Mouse (Mus musculus) liver, adult 2 months (tissue): Measurements from ENCODE around the gene Fam168a. TPM values are rescaled to one million over a fixed set of nuclear protein-coding genes. Genes with fewer than 3 reads are reported as not detected.

ENCODE experiments used
- DNase-seq: peaks from one replicate; pipeline ENCODE4 v3.0.0-alpha.2; 2011; ENCODE audit warnings: low read depth, low spot score; ENCODE audit errors: extremely low read depth
- H3K27ac ChIP-seq: fragments of 200-500 bp; replicated peaks from 2 replicates; pipeline ENCODE4 v1.5.1; 2012; ENCODE audit warnings: low read depth, mild to moderate bottlenecking, control low read depth, inconsistent platforms, low read length; ENCODE audit not compliant: insufficient read depth
- H3K27me3 ChIP-seq: fragments of 200-500 bp; 2 replicates; pipeline ENCODE4 v1.6.1; 2012; ENCODE audit warnings: mild to moderate bottlenecking, moderate library complexity, low read length, inconsistent platforms; ENCODE audit not compliant: control insufficient read depth, insufficient read depth
- H3K36me3 ChIP-seq: fragments of 200-500 bp; 2 replicates; pipeline ENCODE4 v1.6.1; 2012; ENCODE audit warnings: low read length, inconsistent platforms; ENCODE audit not compliant: control insufficient read depth, insufficient read depth
- H3K4me1 ChIP-seq: fragments of 200-500 bp; 2 replicates; pipeline ENCODE4 v1.6.1; 2011; ENCODE audit warnings: low read length; ENCODE audit not compliant: control insufficient read depth, insufficient read depth
- H3K4me3 ChIP-seq: fragments of 200-500 bp; 2 replicates; pipeline ENCODE4 v1.5.1; 2011; ENCODE audit warnings: low read depth, mild to moderate bottlenecking, control low read depth, low read length, moderate library complexity; ENCODE audit not compliant: insufficient read depth
- H3K79me2 ChIP-seq: fragments of 200-500 bp; 2 replicates; pipeline ENCODE4 v1.6.1; 2012; ENCODE audit warnings: inconsistent platforms, mild to moderate bottlenecking, low read length, moderate library complexity; ENCODE audit not compliant: control insufficient read depth, insufficient read depth
- H3K9ac ChIP-seq: fragments of 200-500 bp; 2 replicates; pipeline ENCODE4 v1.6.1; 2012; ENCODE audit warnings: low read depth, mild to moderate bottlenecking, control low read depth, inconsistent platforms, low read length
- CTCF ChIP-seq: fragments of 200-500 bp; IDR thresholded peaks from 2 replicates; pipeline ENCODE4 v1.5.1; 2011; ENCODE audit warnings: low read depth, low read length, control low read depth
- POLR2A ChIP-seq: fragments of 200-500 bp; IDR thresholded peaks from 2 replicates; pipeline ENCODE4 v1.6.1; 2011; ENCODE audit warnings: low read length, control low read depth; ENCODE audit not compliant: insufficient read depth; ENCODE audit errors: extremely low read depth
- WGBS: fragments of 180-500 bp; shearing (Covaris S2); methylation state at CpG from one replicate; pipeline ENCODE4 v1.1.7; 2018; 5-methylcytosine and 5-hydroxymethylcytosine counted together
- polyA plus RNA-seq: library from polyadenylated mRNA; depleted of rRNA; stranded (reverse); fragments of >200 nt; gene quantifications from 2 replicates; pipeline ENCODE4 v1.2.3, GENCODE M21; 2012
- total RNA-seq: library from RNA; depleted of rRNA; stranded (reverse); fragments of >200 nt; gene quantifications from 2 replicates; pipeline ENCODE4 v1.2.3, GENCODE M21; 2014

The Fam168a gene
- total and polyA plus RNA-seq, 2 experiments: 7.4 to 32.0 TPM

- 90% methylated on average over 12 of the region's 12 CpGs for WGBS
- H3K4me1 ChIP-seq: no peaks in the 10 kb centered on the region
- H3K79me2 ChIP-seq: peaks cover 10% of the 10 kb centered on the region; the same call in 1 of the 2 replicates
- H3K9ac ChIP-seq: no peak overlapping the region
- no peak for TF ChIP-seq POLR2A
- TF ChIP-seq CTCF: no peak
- H3K27ac ChIP-seq: no peak overlapping the region
- H3K36me3 ChIP-seq: no peaks in the 10 kb centered on the region; the same call in 1 of the 2 replicates
- DNase-seq: no peak
- no peaks in the 10 kb centered on the region for H3K27me3 ChIP-seq
- no peak overlapping the region for H3K4me3 ChIP-seq
Observed at GRCm38 (mm10) chr7:100723453-100724294, 17.2 kb downstream of the Fam168a start.

GRCm38 (mm10) chr7:100727538-100728085 is 21.2 kb downstream of the Fam168a start:
- Histone ChIP-seq H3K27me3 (no peaks in the 10 kb centered on the region), H3K79me2 (peaks cover 4% of the 10 kb centered on the region; the same call in 1 of the 2 replicates), H3K4me1 (no peaks in the 10 kb centered on the region), H3K9ac (no peak overlapping the region), H3K27ac (no peak overlapping the region), H3K36me3 (no peaks in the 10 kb centered on the region), H3K4me3 (no peak overlapping the region)
- whole genome bisulfite sequencing: 55% methylated on average over 2 of the region's 2 CpGs
- TF ChIP-seq CTCF (no peak), POLR2A (no peak)
- no peak for DNase-seq

GRCm38 (mm10) chr7:100729778-100730177 is 23.3 kb downstream of the Fam168a start:
- Histone ChIP-seq H3K4me3 (no peak overlapping the region), H3K36me3 (no peaks in the 10 kb centered on the region), H3K9ac (no peak overlapping the region), H3K79me2 (no peaks in the 10 kb centered on the region; the same call in 1 of the 2 replicates), H3K27ac (no peak overlapping the region), H3K27me3 (no peaks in the 10 kb centered on the region), H3K4me1 (peaks cover 5% of the 10 kb centered on the region; the same call in 1 of the 2 replicates)
- no peak for DNase-seq
- 62% methylated on average over 2 of the region's 2 CpGs for WGBS
- no peak for TF ChIP-seq POLR2A
- no peak for TF ChIP-seq CTCF

GRCm38 (mm10) chr7:100732341-100733050 is 26.1 kb downstream of the Fam168a start:
- no peaks in the 10 kb centered on the region for H3K27me3 ChIP-seq
- WGBS: 71% methylated on average over 6 of the region's 6 CpGs
- H3K79me2 ChIP-seq: peaks cover 3% of the 10 kb centered on the region; the same call in 1 of the 2 replicates
- DNase-seq: no peak
- no peak overlapping the region for H3K4me3 ChIP-seq
- H3K36me3 ChIP-seq: no peaks in the 10 kb centered on the region
- no peak overlapping the region for H3K9ac ChIP-seq
- TF ChIP-seq POLR2A: no peak
- no peak for TF ChIP-seq CTCF
- no peak overlapping the region for H3K27ac ChIP-seq
- peaks cover 5% of the 10 kb centered on the region; the same call in 1 of the 2 replicates for H3K4me1 ChIP-seq

- WGBS: 11% methylated on average over 7 of the region's 7 CpGs
- H3K4me3 ChIP-seq: no peak overlapping the region
- no peak overlapping the region for H3K27ac ChIP-seq
- TF ChIP-seq CTCF: no peak
- no peak for TF ChIP-seq POLR2A
- H3K36me3 ChIP-seq: no peaks in the 10 kb centered on the region
- no peak overlapping the region for H3K9ac ChIP-seq
- no peaks in the 10 kb centered on the region for H3K27me3 ChIP-seq
- peaks cover 5% of the 10 kb centered on the region; the same call in 1 of the 2 replicates for H3K4me1 ChIP-seq
- H3K79me2 ChIP-seq: peaks cover 3% of the 10 kb centered on the region; the same call in 1 of the 2 replicates
- DNase-seq: peak; percentile 58
Observed at GRCm38 (mm10) chr7:100733051-100733813, 26.8 kb downstream of the Fam168a start.
